Mouse (Mus musculus) embryonic fibroblast, embryonic 13.5 days (primary cell): ENCODE results near the gene Ccdc136. TPM values are rescaled to one million over a fixed set of nuclear protein-coding genes. Genes with fewer than 3 reads are reported as not detected.

Experiments
- H3K27ac ChIP-seq: 2 replicates; pipeline ENCODE4 v1.5.1; 2012; ENCODE audit warnings: low read length, control low read depth, inconsistent platforms; ENCODE audit not compliant: insufficient read depth
- H3K4me1 ChIP-seq: 2 replicates; pipeline ENCODE4 v1.6.1; 2011; ENCODE audit warnings: low read length; ENCODE audit not compliant: control insufficient read depth, insufficient read depth
- H3K4me3 ChIP-seq: 2 replicates; pipeline ENCODE4 v1.5.1; 2011; ENCODE audit warnings: mild to moderate bottlenecking, control low read depth, low read length; ENCODE audit not compliant: insufficient read depth
- CTCF ChIP-seq: IDR thresholded peaks from 2 replicates; pipeline ENCODE4 v1.5.1; 2011; ENCODE audit warnings: mild to moderate bottlenecking, control low read depth, low read length, moderate library complexity, borderline replicate concordance; ENCODE audit not compliant: insufficient read depth
- POLR2A ChIP-seq: IDR thresholded peaks from 2 replicates; pipeline ENCODE4 v1.6.1; 2011; ENCODE audit warnings: low read depth, mild to moderate bottlenecking, control low read depth, low read length, moderate library complexity
- polyA plus RNA-seq: library from polyadenylated mRNA; stranded (reverse); fragments of >200 nt; gene quantifications from 2 replicates; pipeline ENCODE4 v1.2.4, GENCODE M21; 2011; ENCODE audit warnings: low read depth; ENCODE audit not compliant: missing spikeins, insufficient read length

Ccdc136 gene
- polyA plus RNA-seq, 1 experiment: 25.1 TPM

GRCm38 (mm10) chr6:29415446-29415845 is 19.3 kb downstream of the Ccdc136 start:
- Histone ChIP-seq H3K4me1 (no peaks in the 10 kb centered on the region), H3K27ac (no peak overlapping the region), H3K4me3 (no peak overlapping the region)
- TF ChIP-seq POLR2A (no peak), CTCF (no peak)

GRCm38 (mm10) chr6:29420596-29420995 is 24.5 kb downstream of the Ccdc136 start:
- H3K4me1 ChIP-seq: no peaks in the 10 kb centered on the region; the same call in 1 of the 2 replicates
- TF ChIP-seq POLR2A: no peak
- TF ChIP-seq CTCF: no peak
- H3K4me3 ChIP-seq: no peak overlapping the region
- H3K27ac ChIP-seq: no peak overlapping the region

- Histone ChIP-seq H3K4me3 (no peak overlapping the region), H3K4me1 (peaks cover 8% of the 10 kb centered on the region), H3K27ac (no peak overlapping the region)
- TF ChIP-seq CTCF (no peak), POLR2A (no peak)
Observed at GRCm38 (mm10) chr6:29425118-29425517, 29.0 kb downstream of the Ccdc136 start.

GRCm38 (mm10) chr6:29426331-29426730 is 30.2 kb downstream of the Ccdc136 start:
- H3K4me3 ChIP-seq: no peak overlapping the region
- no peak overlapping the region for H3K27ac ChIP-seq
- TF ChIP-seq POLR2A: no peak
- no peak for TF ChIP-seq CTCF
- H3K4me1 ChIP-seq: peaks cover 12% of the 10 kb centered on the region

DNA sequence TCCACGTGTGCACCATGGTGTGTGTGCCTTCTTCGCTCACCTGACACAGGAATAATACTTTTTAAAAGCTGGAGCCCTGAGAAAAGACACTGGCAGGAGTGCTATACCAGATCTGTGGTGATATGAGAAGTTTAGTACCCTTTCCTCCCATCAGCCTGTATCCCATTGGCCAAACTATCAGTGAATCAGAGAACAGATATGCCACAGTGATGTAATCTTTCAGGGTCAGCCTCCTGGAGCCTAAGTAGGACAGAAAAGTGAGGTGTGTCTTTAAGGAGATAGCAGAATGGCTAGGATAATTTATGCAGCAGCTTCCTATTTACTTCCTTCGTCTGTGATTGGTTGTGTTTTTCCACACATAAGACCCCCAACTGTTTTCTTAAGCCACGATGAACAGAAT is 32.1 kb downstream of the Ccdc136 start:
- no peak overlapping the region for H3K4me3 ChIP-seq
- no peak for TF ChIP-seq POLR2A
- no peak for TF ChIP-seq CTCF
- peaks cover 24% of the 10 kb centered on the region for H3K4me1 ChIP-seq
- no peak overlapping the region for H3K27ac ChIP-seq

DNA sequence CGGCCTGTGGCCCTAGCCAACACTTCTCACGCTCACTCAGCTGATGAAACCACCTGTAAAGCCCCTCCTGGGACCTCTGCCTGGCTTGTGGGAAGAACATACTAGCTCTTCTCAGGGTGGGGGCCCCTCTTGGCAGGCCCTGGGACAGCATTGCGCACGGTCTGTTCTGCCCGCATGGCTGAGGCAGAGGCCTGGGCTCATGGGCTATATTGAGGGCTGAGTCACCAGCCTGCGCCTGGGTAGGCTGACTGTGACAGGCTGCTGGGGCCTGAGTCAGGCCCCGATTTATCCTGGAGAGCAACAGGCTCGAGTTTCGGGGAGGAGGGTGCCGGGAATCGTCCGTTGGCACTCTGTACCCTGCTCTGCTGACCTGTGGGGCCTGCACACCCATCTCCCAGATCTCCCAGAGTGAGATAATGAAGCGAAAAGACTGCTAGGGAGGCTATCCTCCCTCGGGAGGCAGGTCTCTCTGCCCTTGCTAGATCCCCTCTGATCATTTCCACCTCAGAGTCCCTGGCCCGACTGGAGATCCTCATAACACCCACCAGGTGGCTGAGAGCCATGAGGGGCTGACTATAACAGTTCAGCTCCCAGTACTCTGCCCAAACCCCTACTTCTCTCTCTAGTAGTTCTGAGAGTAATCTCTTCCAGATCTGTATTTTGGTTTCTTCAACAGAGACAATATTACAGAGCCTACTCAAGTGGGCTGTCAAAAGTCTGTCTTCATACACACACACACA is 34.7 kb downstream of the Ccdc136 start:
- no peak; the same call in 1 of the 2 replicates for TF ChIP-seq POLR2A
- no peak for TF ChIP-seq CTCF
- Histone ChIP-seq H3K27ac (peak overlapping the region; percentile 91), H3K4me1 (peaks cover 24% of the 10 kb centered on the region), H3K4me3 (no peak overlapping the region)

- TF ChIP-seq POLR2A: no peak
- TF ChIP-seq CTCF: no peak
- H3K27ac ChIP-seq: peak overlapping the region; percentile 91
Observed at GRCm38 (mm10) chr6:29431473-29431872, 35.4 kb downstream of the Ccdc136 start.

DNA sequence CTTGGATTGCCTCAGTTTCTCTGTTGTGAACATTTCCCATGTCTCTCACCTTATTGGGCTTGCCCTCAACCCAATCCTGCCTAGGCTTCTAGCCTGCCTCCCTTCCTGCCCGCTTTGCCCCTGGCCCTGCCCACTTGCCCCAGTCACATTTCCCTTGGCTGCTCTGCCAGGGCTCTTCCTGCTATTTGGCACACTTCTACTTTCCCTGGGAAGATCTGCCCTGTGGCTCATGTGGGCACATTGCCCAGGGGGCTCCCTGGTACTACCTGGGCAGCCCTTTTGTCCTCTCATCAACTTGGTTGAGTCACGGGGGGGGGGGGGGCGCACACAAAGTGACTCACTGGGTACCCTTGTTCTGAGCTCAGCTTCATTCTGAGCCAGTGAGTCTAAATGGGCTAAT is 36.0 kb downstream of the Ccdc136 start:
- Histone ChIP-seq H3K27ac (peak overlapping the region; percentile 91), H3K4me1 (peaks cover 24% of the 10 kb centered on the region), H3K4me3 (no peak overlapping the region)
- no peak for TF ChIP-seq POLR2A
- no peak for TF ChIP-seq CTCF

More at GRCm38 (mm10) chr6:29431473-29431872, 35.4 kb downstream of the Ccdc136 start:
- peaks cover 24% of the 10 kb centered on the region for H3K4me1 ChIP-seq
- no peak overlapping the region for H3K4me3 ChIP-seq

DNA sequence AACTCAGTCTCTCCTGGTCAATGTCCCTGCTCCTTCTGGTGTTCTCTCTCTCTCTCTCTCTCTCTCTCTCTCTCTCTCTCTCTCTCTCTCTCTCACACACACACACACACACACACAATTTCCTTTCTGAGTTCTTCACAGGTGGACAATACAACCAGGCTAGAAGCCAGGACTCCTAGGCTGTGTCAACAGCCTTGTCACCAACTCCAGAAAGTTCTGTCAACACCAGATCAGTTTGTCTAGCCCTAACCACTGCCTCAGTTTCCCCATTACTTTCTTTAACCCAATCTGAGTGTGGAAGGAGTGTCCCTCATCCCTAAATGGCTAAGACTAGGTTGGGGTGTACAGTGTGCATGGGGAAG is 36.5 kb downstream of the Ccdc136 start:
- no peak overlapping the region for H3K4me3 ChIP-seq
- peaks cover 24% of the 10 kb centered on the region for H3K4me1 ChIP-seq
- H3K27ac ChIP-seq: peak overlapping the region; percentile 91
- no peak for TF ChIP-seq CTCF
- TF ChIP-seq POLR2A: no peak

GRCm38 (mm10) chr6:29433038-29433803 is 37.1 kb downstream of the Ccdc136 start, which contains the start of gene Flnc:
Flnc (plus strand) TSS chr6:29433256.
- H3K4me1 ChIP-seq: peaks cover 19% of the 10 kb centered on the region
- TF ChIP-seq CTCF (no peak), POLR2A (peak; percentile 87)
- peak within 1 kb of the TSS; percentile 91 for H3K27ac ChIP-seq
- peak within 1 kb of the TSS; percentile 62 for H3K4me3 ChIP-seq
